In the genomic region with DNA sequence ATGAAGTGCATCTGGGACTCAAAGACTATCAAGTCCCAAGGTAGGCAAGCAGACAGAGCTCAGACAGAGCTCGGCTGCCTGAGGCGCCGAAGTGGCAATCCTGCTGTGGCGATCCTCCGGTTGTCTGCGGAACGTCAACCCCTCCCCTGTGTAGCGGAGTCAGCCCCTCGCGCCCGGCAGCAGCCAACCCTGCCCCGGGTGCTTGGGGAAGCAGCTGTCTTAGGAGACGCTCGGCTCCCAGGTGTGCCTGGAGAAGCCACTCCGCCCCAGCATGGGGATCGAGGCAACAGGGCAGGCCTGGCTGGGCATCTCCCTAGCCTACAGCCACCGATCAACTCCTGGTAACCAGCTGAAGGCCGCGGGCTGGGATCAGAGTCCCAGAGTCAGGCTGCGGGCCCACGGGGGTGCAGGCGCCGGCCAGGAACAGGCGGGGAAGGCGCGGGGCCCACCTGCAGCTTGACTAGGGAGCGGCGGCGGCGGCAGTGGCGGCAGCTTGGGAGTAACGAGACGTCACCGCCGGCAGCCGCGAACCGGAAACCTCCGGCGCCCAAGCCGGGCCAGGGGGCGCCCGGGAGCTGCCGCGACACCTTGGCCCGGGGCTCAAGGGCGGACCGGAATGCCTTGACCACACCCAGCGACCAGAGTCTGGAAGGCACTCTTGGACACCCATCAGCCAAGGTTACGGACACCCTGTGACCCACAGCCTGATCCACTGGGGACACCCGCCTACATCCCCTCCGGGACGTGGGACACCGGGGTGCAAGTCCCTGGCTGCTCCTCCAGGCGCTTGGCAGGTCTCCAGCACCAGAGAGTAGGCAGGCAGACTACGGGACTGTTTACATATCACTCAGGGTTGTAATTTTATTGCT, we compare ENCODE assay signal across 8 mouse cellular contexts. TPM values are rescaled to one million over a fixed set of nuclear protein-coding genes. Genes with fewer than 3 reads are reported as not detected.
DNase-seq lines count a peak whose midpoint lies in the region; ATAC-seq and TF ChIP-seq lines count a peak whose summit lies in the region.

A gene (minus strand): TSS at position 800 of the 869 bp plus-strand sequence.

- H3K9ac ChIP-seq in intestine, postnatal 0 days (ENCODE audit: low read depth, low read length), result peak within 1 kb of the TSS; percentile 80
- peak within 1 kb of the TSS; percentile 90 for H3K9ac ChIP-seq in midbrain, embryonic 11.5 days (ENCODE audit: low read length)

- peak; percentile 85 for ATAC-seq in intestine, postnatal 0 days
- ATAC-seq in midbrain, embryonic 11.5 days (ENCODE audit: low FRiP score), result peak; percentile 80

- peaks cover 36% of the 10 kb centered on the region for H3K4me1 ChIP-seq in embryonic facial prominence, embryonic 10.5 days
- peaks cover 3% of the 10 kb centered on the region for H3K4me1 ChIP-seq in intestine, postnatal 0 days (replicated peaks; ENCODE audit: control insufficient read depth, insufficient read depth, low read length)
- H3K4me1 ChIP-seq in midbrain, embryonic 11.5 days (ENCODE audit: control insufficient read depth, insufficient read depth, low read length), result peaks cover 16% of the 10 kb centered on the region; the same call in 1 of the 2 replicates

- H3K27me3 ChIP-seq in embryonic facial prominence, embryonic 10.5 days (replicated peaks; ENCODE audit: low read depth, poor library complexity, severe bottlenecking), result 0 out of 2 replicates have a peak, but pooled peaks cover 3% of the 10 kb centered on the region
- no peaks in the 10 kb centered on the region for H3K27me3 ChIP-seq in intestine, postnatal 0 days (replicated peaks; ENCODE audit: control insufficient read depth, insufficient read depth, low read length)
- no peaks in the 10 kb centered on the region for H3K27me3 ChIP-seq in midbrain, embryonic 11.5 days (ENCODE audit: control insufficient read depth, insufficient read depth, low read length)

- peak; percentile 80 for TF ChIP-seq CTCF in intestine, postnatal 0 days (IDR thresholded peaks at IDR 0.05; ENCODE audit: low read depth)

- peak within 1 kb of the TSS; percentile 75 for H3K4me3 ChIP-seq in embryonic facial prominence, embryonic 10.5 days
- H3K4me3 ChIP-seq in intestine, postnatal 0 days (ENCODE audit: low read depth, low read length), result peak within 1 kb of the TSS; percentile 65
- H3K4me3 ChIP-seq in midbrain, embryonic 11.5 days (ENCODE audit: low read depth, low read length), result peak within 1 kb of the TSS; percentile 67

- 1% methylated on average over 56 of the region's 56 CpGs for WGBS in embryonic facial prominence, embryonic 10.5 days
- WGBS in intestine, postnatal 0 days, result under 1% methylated on average over 45 of the region's 56 CpGs
- 1% methylated on average over 55 of the region's 56 CpGs for WGBS in midbrain, embryonic 11.5 days

- intact Hi-C loops in left cerebral cortex, postnatal 4 days (cut with DNase I), result no loop called here

- H3K36me3 ChIP-seq in embryonic facial prominence, embryonic 10.5 days (replicated peaks), result peaks cover 7% of the 10 kb centered on the region
- H3K36me3 ChIP-seq in intestine, postnatal 0 days (ENCODE audit: control insufficient read depth, insufficient read depth), result peaks cover 6% of the 10 kb centered on the region
- H3K36me3 ChIP-seq in midbrain, embryonic 11.5 days (ENCODE audit: control insufficient read depth, insufficient read depth, low read length), result no peaks in the 10 kb centered on the region

- DNase-seq in adrenal gland, adult 2 months, result peak; percentile 93
- DNase-seq in embryonic facial prominence, embryonic 10.5 days (ENCODE audit: low spot score), result peak; percentile 79
- no peak for DNase-seq in gonadal fat pad, adult 2 months (ENCODE audit: low read depth)
- DNase-seq in left cerebral cortex, postnatal 4 days, result peak; percentile 51
- peak; percentile 96 for DNase-seq in midbrain, embryonic 11.5 days (ENCODE audit: low spot score, missing footprints)
- peak; percentile 71 for DNase-seq in right cerebral cortex, postnatal 4 days
- peak; percentile 86 for DNase-seq in yolk sac, embryonic 10.5 days (ENCODE audit: low spot score)

- H3K27ac ChIP-seq in embryonic facial prominence, embryonic 10.5 days (replicated peaks), result peak within 1 kb of the TSS; percentile 89
- H3K27ac ChIP-seq in intestine, postnatal 0 days (ENCODE audit: low read depth, low read length), result peak within 1 kb of the TSS; percentile 86
- H3K27ac ChIP-seq in midbrain, embryonic 11.5 days (ENCODE audit: low read depth, low read length), result peak within 1 kb of the TSS; percentile 48

- H3K9me3 ChIP-seq in embryonic facial prominence, embryonic 10.5 days, result no peaks in the 10 kb centered on the region
- no peaks in the 10 kb centered on the region for H3K9me3 ChIP-seq in intestine, postnatal 0 days (ENCODE audit: control insufficient read depth)
- H3K9me3 ChIP-seq in midbrain, embryonic 11.5 days (ENCODE audit: control insufficient read depth, low read length), result no peaks in the 10 kb centered on the region

- H3K4me2 ChIP-seq in intestine, postnatal 0 days (replicated peaks; ENCODE audit: low read depth), result peak within 1 kb of the TSS; percentile 95
- H3K4me2 ChIP-seq in midbrain, embryonic 11.5 days, result peak within 1 kb of the TSS; percentile 99

RNA-seq across cellular contexts. Expression of the gene that starts here (rescaled TPM):
- total RNA-seq in adrenal gland, adult 2 months (2021), result 10 to 100 TPM; 32.4 to 45.8 TPM
- 13.3 and 22.3 TPM in 2 replicates for polyA plus RNA-seq in adrenal gland, adult 2 months (2012; rRNA removed)
- 9.3 and 10.5 TPM in 2 replicates for polyA plus RNA-seq in embryonic facial prominence, embryonic 10.5 days (2016; fragmentation: Nextera tagmentation; extraction: Ambion mirVana)
- polyA plus RNA-seq in gonadal fat pad, adult 2 months (2012; rRNA removed), result 13.7 and 14.9 TPM in 2 replicates
- 4.3 and 4.5 TPM in 2 replicates for polyA plus RNA-seq in intestine, postnatal 0 days (2015; fragmentation: Nextera tagmentation; extraction: Ambion mirVana)
- 10 to 100 TPM; 32.4 to 38.5 TPM for total RNA-seq in left cerebral cortex, postnatal 4 days (2021)
- 7.9 and 8.3 TPM in 2 replicates for polyA plus RNA-seq in midbrain, embryonic 11.5 days (2014; fragmentation: Nextera tagmentation; extraction: Ambion mirVana)
